Mouse (Mus musculus) intestine, embryonic 16.5 days (tissue): ENCODE results near the gene Fzd4. TPM values are rescaled to one million over a fixed set of nuclear protein-coding genes. Genes with fewer than 3 reads are reported as not detected.

ENCODE experiments used
- ATAC-seq: fragments of 200-750 bp; cut with Nextera tagmentation; 2 replicates; pipeline ENCODE4 v1.8.0; 2017; ENCODE audit warnings: moderate TSS enrichment, moderate library complexity
- H3K27ac ChIP-seq: fragments of 300-500 bp; sonication (generic); 2 replicates; pipeline ENCODE4 v1.5.1; 2014; ENCODE audit warnings: mild to moderate bottlenecking, low read length
- H3K27me3 ChIP-seq: fragments of 300-500 bp; sonication (generic); replicated peaks from 2 replicates; pipeline ENCODE4 v1.6.1; 2014; ENCODE audit warnings: low read length, control low read depth, mixed read lengths; ENCODE audit not compliant: control insufficient read depth, insufficient read depth
- H3K36me3 ChIP-seq: fragments of 300-500 bp; sonication (generic); 2 replicates; pipeline ENCODE4 v1.6.1; 2014; ENCODE audit warnings: low read length, control low read depth; ENCODE audit not compliant: control insufficient read depth, insufficient read depth
- H3K4me1 ChIP-seq: fragments of 300-500 bp; sonication (generic); 2 replicates; pipeline ENCODE4 v1.6.1; 2014; ENCODE audit warnings: low read length, control low read depth, mixed read lengths; ENCODE audit not compliant: control insufficient read depth, insufficient read depth
- H3K4me2 ChIP-seq: fragments of 300-500 bp; sonication (generic); 2 replicates; pipeline ENCODE4 v1.6.1; 2014; ENCODE audit warnings: low read depth, low read length, control low read depth
- H3K4me3 ChIP-seq: fragments of 300-500 bp; sonication (generic); 2 replicates; pipeline ENCODE4 v1.5.1; 2014; ENCODE audit warnings: mild to moderate bottlenecking, low read length
- H3K9ac ChIP-seq: fragments of 300-500 bp; sonication (generic); 2 replicates; pipeline ENCODE4 v1.6.1; 2014; ENCODE audit warnings: low read depth, low read length
- H3K9me3 ChIP-seq: fragments of 300-500 bp; sonication (generic); 2 replicates; pipeline ENCODE4 v1.6.1; 2016; ENCODE audit warnings: low read length, control low read depth; ENCODE audit not compliant: control insufficient read depth
- WGBS: fragments of 180-500 bp; shearing (Covaris S2); extraction: QIAGEN DNeasy Blood & Tissue Kit; methylation state at CpG from one replicate; pipeline ENCODE4 v1.1.7; 2014; 5-methylcytosine and 5-hydroxymethylcytosine counted together
- polyA plus RNA-seq: library from polyadenylated mRNA; unstranded; fragments of >200 nt; fragmentation: Nextera tagmentation; extraction: Ambion mirVana; gene quantifications from 2 replicates; pipeline ENCODE4 v1.2.1, GENCODE M21; 2015

The Fzd4 gene
- polyA plus RNA-seq, 1 experiment from 2014 or later, result 7.4 TPM

DNA sequence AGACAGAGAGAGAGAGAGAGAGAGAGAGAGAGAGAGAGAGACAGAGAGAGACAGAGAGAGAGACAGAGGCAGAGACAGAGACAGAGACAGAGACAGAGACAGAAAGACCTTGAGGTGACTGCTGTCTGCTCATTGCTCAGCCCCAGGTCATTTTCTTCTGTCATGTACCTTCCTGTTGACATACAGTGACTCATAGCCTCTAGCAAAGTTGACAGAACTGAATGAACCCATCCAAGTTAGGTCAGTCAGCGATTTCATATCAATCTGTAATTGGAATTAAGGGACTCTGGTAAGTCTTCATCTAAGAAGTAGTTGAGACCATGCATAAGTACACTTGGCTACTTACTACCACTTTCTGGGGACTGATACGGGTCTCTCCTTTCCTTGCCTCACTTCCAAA, 27.0 kb downstream of the Fzd4 start:
- no peak overlapping the region for H3K4me3 ChIP-seq
- no peak overlapping the region for H3K4me2 ChIP-seq
- H3K27ac ChIP-seq, result no peak overlapping the region
- H3K36me3 ChIP-seq, result no peaks in the 10 kb centered on the region
- WGBS, result 82% methylated on average over 2 of the region's 2 CpGs
- ATAC-seq, result no peak
- H3K9ac ChIP-seq, result no peak overlapping the region
- peaks cover 10% of the 10 kb centered on the region for H3K4me1 ChIP-seq
- H3K27me3 ChIP-seq, result no peaks in the 10 kb centered on the region
- no peaks in the 10 kb centered on the region for H3K9me3 ChIP-seq

DNA sequence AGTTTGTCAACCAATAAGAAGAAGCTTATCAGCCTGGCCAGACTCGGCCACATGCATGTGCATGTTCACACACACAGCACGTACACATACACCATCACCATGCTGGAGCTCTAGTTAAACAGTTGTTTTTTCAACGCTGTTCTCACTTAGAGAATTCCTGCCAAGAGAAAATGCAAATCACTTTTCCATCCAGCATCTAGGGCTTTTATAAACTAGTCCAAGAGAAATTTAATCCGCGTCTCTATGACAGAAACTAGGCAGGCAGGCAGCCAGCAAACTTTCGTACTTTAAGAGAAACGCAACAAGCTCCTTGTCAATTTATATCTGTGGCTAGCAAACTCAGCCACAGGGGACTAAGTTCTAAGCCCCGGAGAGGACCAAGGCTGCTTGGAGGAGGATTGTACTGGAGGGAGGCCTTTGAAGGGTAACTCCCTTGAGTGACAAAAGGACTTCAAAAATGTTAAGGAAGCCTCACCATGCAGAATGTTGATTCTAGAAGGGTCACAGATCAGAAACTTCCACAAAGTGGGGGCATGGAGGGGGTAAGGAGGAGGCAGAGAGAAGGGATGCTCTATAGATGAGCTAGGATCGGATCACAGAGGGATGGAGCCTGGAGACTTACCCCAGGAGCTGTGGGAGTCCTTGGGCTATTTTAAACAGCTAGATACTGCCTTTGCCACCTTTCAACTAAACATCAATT, 29.2 kb downstream of the Fzd4 start:
- H3K36me3 ChIP-seq, result no peaks in the 10 kb centered on the region
- no peak overlapping the region for H3K4me3 ChIP-seq
- no peak overlapping the region for H3K9ac ChIP-seq
- H3K4me2 ChIP-seq, result no peak overlapping the region
- peaks cover 8% of the 10 kb centered on the region for H3K4me1 ChIP-seq
- ATAC-seq, result no peak
- WGBS, result 60% methylated on average over 9 of the region's 9 CpGs
- no peaks in the 10 kb centered on the region for H3K27me3 ChIP-seq
- H3K27ac ChIP-seq, result no peak overlapping the region
- no peaks in the 10 kb centered on the region for H3K9me3 ChIP-seq

DNA sequence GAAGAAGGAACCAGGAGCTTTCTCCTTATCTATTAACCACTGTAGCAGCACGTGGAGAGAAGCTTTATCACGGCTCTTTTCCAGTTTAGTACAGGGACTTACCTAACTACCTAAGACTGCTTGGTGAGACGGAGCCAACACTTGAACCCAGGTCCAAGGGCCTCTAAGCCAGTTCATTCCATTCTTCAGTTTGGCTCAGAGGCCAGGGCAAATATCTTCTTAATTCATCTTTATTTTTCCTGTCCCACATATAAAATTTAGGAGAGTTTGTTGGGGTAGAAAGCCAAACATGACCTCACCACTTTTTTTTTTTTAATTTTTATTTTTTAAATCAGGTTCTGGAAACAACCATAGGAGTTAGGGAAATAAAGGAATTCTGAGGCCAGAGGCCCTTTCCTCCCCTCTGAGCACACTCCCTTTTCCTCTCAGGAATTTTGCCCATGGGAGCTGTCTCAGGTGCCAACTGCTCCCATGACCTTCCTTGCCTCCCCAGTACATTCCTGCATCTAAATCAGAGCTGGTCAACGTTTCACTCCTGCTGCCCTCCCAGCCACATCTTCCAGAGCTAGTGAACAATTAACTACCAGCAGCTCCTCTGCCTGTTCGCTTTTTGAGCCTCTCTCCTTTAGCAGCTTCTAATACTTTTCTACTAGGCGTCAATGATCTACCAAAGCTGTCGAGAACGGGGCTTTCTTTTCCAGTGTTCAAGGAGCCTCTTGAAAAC, 29.9 kb downstream of the Fzd4 start:
- no peak overlapping the region for H3K9ac ChIP-seq
- H3K4me2 ChIP-seq, result no peak overlapping the region
- no peak overlapping the region for H3K4me3 ChIP-seq
- H3K36me3 ChIP-seq, result no peaks in the 10 kb centered on the region
- no peaks in the 10 kb centered on the region for H3K27me3 ChIP-seq
- H3K4me1 ChIP-seq, result peaks cover 8% of the 10 kb centered on the region
- peak; percentile 61 for ATAC-seq
- WGBS, result 36% methylated on average over 8 of the region's 8 CpGs
- H3K27ac ChIP-seq, result no peak overlapping the region
- no peaks in the 10 kb centered on the region for H3K9me3 ChIP-seq

DNA sequence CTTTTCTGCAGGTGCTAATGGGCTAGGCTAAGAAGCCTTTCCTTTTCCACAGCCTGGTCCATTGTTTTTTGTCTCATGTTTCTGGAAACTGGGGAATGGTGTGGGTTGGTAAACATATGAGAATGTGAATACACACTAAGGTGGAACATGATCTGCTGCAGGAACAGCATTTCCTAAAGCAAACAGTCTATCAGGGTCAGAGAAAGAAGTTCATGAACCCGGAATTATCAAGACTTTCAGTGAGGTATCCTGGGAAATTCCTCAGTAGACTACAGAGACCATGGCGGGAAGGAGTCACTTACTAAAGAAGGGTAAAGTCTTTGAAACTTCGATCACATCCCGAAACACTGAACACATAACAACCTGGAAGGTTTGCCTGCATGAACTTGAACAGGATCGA, 32.2 kb downstream of the Fzd4 start:
- no peak overlapping the region for H3K27ac ChIP-seq
- H3K9me3 ChIP-seq, result no peaks in the 10 kb centered on the region
- WGBS, result 68% methylated on average over 5 of the region's 5 CpGs
- H3K4me2 ChIP-seq, result no peak overlapping the region
- no peaks in the 10 kb centered on the region for H3K36me3 ChIP-seq
- H3K27me3 ChIP-seq, result no peaks in the 10 kb centered on the region
- ATAC-seq, result no peak
- H3K4me3 ChIP-seq, result no peak overlapping the region
- peaks cover 8% of the 10 kb centered on the region for H3K4me1 ChIP-seq
- H3K9ac ChIP-seq, result no peak overlapping the region

DNA sequence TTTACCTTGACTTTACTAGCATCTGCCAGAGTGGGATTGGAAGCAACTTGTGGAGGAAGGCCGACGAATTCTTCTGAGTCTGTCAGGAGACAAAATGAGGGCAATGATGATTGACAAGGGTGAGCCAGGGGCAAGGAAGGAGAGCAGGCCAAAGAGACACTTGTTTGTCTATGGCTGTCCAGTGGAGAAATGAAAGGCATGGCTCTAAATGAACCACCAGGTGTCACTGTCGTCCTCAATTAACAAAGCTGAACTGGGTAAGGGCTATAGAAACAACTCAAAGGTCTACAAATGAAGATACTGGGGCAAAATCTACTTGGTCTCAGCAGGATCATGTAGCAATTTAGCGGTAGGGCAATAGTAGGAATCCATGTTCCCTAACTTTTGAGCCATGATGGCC, 33.4 kb downstream of the Fzd4 start:
- no peaks in the 10 kb centered on the region for H3K27me3 ChIP-seq
- 51% methylated on average over 4 of the region's 4 CpGs for WGBS
- 0 out of 2 replicates have a peak, but pooled peaks have one; percentile 38 for ATAC-seq
- peaks cover 8% of the 10 kb centered on the region for H3K4me1 ChIP-seq
- no peak overlapping the region for H3K27ac ChIP-seq
- H3K36me3 ChIP-seq, result no peaks in the 10 kb centered on the region
- no peak overlapping the region for H3K4me2 ChIP-seq
- H3K9ac ChIP-seq, result no peak overlapping the region
- no peak overlapping the region for H3K4me3 ChIP-seq
- no peaks in the 10 kb centered on the region for H3K9me3 ChIP-seq

DNA sequence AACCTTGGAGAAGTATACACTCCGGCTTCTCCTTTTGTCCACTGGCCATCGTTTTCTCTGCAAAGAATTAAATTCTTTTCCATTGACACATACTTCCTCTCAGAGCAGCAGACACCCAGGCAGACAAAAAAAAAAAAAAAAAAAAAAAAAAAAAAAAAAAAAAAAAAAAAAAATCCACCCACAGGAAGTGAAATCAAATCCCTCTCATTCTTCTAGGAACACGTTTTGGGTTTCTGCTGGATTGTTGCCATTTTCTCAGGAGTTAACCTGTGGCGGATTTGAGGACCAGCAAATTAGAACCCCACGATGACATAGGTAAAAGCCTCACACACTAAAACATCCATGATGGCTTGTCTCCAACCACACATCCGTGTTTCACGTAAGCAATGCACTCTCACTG, 37.1 kb downstream of the Fzd4 start:
- no peak for ATAC-seq
- Histone ChIP-seq H3K27ac (no peak overlapping the region), H3K27me3 (no peaks in the 10 kb centered on the region), H3K9ac (no peak overlapping the region), H3K36me3 (no peaks in the 10 kb centered on the region), H3K4me1 (no peaks in the 10 kb centered on the region), H3K9me3 (no peaks in the 10 kb centered on the region), H3K4me2 (no peak overlapping the region), H3K4me3 (no peak overlapping the region)
- 67% methylated on average over 7 of the region's 7 CpGs for WGBS

DNA sequence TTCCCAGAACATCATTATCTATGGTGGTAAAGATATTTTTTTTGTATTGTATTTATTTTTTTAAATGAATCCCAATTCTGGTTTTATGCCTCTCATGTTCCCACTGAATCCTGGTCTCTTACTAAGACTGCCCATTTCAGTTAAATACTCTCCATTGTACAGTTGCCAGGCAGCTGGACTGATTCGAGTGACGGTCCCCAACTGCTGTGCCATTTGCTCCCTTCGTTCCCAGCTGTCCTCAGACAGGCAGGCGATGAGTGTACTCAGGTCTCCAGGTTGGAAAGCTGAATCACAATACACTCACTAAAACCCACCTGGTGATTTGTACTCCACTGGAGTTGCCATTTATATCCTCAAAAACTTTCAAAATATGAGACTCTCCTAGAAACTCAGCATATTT, 38.1 kb downstream of the Fzd4 start:
- WGBS, result 78% methylated on average over 4 of the region's 4 CpGs
- Histone ChIP-seq H3K36me3 (no peaks in the 10 kb centered on the region), H3K9me3 (no peaks in the 10 kb centered on the region), H3K4me2 (no peak overlapping the region), H3K9ac (no peak overlapping the region), H3K4me3 (no peak overlapping the region), H3K27ac (no peak overlapping the region), H3K27me3 (no peaks in the 10 kb centered on the region), H3K4me1 (no peaks in the 10 kb centered on the region)
- ATAC-seq, result no peak

DNA sequence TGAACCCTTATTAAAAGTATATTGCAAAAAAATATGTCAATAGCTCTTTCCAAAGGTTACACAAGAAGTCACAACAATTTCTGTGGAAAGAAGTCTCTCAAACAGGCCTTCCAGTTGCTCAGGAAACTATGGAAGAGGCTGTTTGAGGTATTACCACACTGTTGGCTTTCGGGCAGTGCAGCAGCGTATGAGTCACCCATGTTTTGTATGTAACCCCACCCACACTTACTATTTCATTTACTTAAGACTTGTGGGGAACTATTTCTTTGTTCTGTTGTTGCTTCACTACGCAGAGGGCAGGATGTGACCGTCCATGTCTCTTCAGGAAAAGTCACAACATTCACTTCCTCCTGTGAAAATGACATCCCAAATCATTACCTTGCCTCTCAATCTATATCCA, 41.0 kb downstream of the Fzd4 start:
- Histone ChIP-seq H3K4me3 (no peak overlapping the region), H3K4me1 (no peaks in the 10 kb centered on the region), H3K27ac (no peak overlapping the region), H3K27me3 (no peaks in the 10 kb centered on the region), H3K9me3 (no peaks in the 10 kb centered on the region), H3K36me3 (no peaks in the 10 kb centered on the region), H3K4me2 (no peak overlapping the region), H3K9ac (no peak overlapping the region)
- no peak for ATAC-seq
- 76% methylated on average over 4 of the region's 4 CpGs for WGBS

DNA sequence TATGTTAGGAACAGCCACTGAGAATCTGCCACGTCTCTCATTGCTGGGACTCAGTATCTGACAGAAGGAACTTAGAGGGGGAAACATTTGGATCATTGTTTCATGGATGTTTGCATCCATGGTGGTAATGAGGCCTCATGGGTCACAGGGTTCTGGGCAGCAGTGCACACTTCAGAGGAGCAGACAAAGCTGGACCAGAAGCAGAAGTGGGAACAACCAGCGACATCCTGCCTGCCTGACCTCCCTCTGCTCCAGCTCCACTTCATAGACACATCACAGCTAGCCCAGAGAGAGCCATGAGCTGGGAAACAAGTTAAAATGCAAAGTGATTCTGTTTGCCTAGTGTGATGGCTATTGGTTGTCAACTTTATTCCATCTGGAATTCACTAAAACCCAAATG, 46.2 kb downstream of the Fzd4 start:
- Histone ChIP-seq H3K27me3 (no peaks in the 10 kb centered on the region), H3K4me2 (no peak overlapping the region), H3K27ac (no peak overlapping the region), H3K9me3 (no peaks in the 10 kb centered on the region), H3K9ac (no peak overlapping the region), H3K4me3 (no peak overlapping the region), H3K36me3 (no peaks in the 10 kb centered on the region), H3K4me1 (no peaks in the 10 kb centered on the region)
- ATAC-seq, result no peak
- 71% methylated on average over 2 of the region's 2 CpGs for WGBS
